ENCODE assay signal across 25 mouse cellular contexts in the genomic region with DNA sequence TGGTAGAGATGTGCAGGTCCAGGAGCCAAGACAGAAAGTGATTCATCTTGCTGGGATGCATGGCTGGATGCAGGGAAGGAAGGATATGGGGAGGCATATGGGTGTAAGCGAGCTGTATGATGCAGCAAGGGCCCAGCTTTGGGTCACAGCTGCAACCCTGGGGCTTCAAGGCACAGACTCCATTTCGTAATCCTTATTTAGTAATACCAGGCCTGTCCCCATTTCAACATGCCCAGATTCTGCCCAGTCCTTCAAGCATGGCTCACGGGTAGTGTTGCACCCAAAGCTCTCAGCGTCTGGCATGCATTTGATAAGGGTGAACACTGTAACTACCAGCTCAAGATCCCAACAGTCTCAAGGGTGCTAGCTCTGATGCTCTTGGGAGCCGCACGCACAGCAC. TPM values are rescaled to one million over a fixed set of nuclear protein-coding genes. Genes with fewer than 3 reads are reported as not detected.
DNase-seq lines count a peak whose midpoint lies in the region; ATAC-seq and TF ChIP-seq lines count a peak whose summit lies in the region.
"Had no signal": no experiment of that assay in that cellular context is flagged by ENCODE, and none has a peak within 500 bp of the region (broad histone marks: within the 10 kb centered on the region; RNA-seq: fewer than 3 reads in every experiment).

No protein-coding gene starts in this region.

- no peaks in the 10 kb centered on the region for H3K36me3 ChIP-seq in hindbrain, embryonic 14.5 days (replicated peaks; ENCODE audit: control insufficient read depth, insufficient read depth)
- H3K36me3 ChIP-seq: embryonic facial prominence, embryonic 13.5 days; G1E; heart, embryonic 15.5 days; hindbrain, embryonic 10.5 days; limb, embryonic 12.5 days; liver, embryonic 13.5 days had no signal

- TF ChIP-seq CTCF in lung, adult 2 months (IDR thresholded peaks at IDR 0.05; ENCODE audit: insufficient read depth, low read length) = no peak

- peak; percentile 89 for ATAC-seq in megakaryocyte, adult 5-6 weeks (ENCODE audit: poor library complexity, severe bottlenecking)
- ATAC-seq in hindbrain, embryonic 14.5 days (ENCODE audit: low FRiP score) = no peak
- ATAC-seq: forebrain, embryonic 13.5 days; intestine, postnatal 0 days had no signal

- H3K4me3 ChIP-seq in lung, adult 2 months (replicated peaks; ENCODE audit: extremely low read depth, low read depth, low read length) = no peak overlapping the region
- H3K4me3 ChIP-seq in hindbrain, embryonic 14.5 days (replicated peaks; ENCODE audit: low read length) = no peak overlapping the region
- H3K4me3 ChIP-seq: embryonic facial prominence, embryonic 13.5 days; erythroblast, embryonic 14.5 days; forebrain, embryonic 13.5 days; heart, embryonic 15.5 days; hindbrain, embryonic 10.5 days; limb, embryonic 12.5 days; liver, embryonic 13.5 days had no signal

- H3K9ac ChIP-seq in hindbrain, embryonic 14.5 days = no peak overlapping the region
- H3K9ac ChIP-seq: embryonic facial prominence, embryonic 13.5 days; forebrain, embryonic 13.5 days; heart, embryonic 15.5 days; limb, embryonic 12.5 days; liver, embryonic 13.5 days; lung, embryonic 14.5 days had no signal

- no peak for TF ChIP-seq POLR2A in lung, adult 2 months (IDR thresholded peaks at IDR 0.05; ENCODE audit: borderline replicate concordance, extremely low read depth, low read depth, low read length)

- peaks cover 9% of the 10 kb centered on the region; the same call in 1 of the 2 replicates for H3K27me3 ChIP-seq in hindbrain, embryonic 14.5 days (ENCODE audit: control insufficient read depth, insufficient read depth, low read length)
- H3K27me3 ChIP-seq: forebrain, embryonic 13.5 days had no signal

- H3K27ac ChIP-seq in hindbrain, embryonic 14.5 days = no peak overlapping the region
- H3K27ac ChIP-seq: embryonic facial prominence, embryonic 13.5 days; forebrain, embryonic 13.5 days; heart, embryonic 15.5 days; hindbrain, embryonic 10.5 days; limb, embryonic 12.5 days; liver, embryonic 13.5 days; macrophage had no signal

- no peaks in the 10 kb centered on the region for H3K9me3 ChIP-seq in hindbrain, embryonic 14.5 days (ENCODE audit: control insufficient read depth, low read length)
- H3K9me3 ChIP-seq: embryonic facial prominence, embryonic 13.5 days; forebrain, embryonic 13.5 days; heart, embryonic 15.5 days; hindbrain, embryonic 10.5 days; limb, embryonic 12.5 days; liver, embryonic 13.5 days had no signal

- no peak overlapping the region for H3K4me2 ChIP-seq in hindbrain, embryonic 14.5 days (replicated peaks)
- H3K4me2 ChIP-seq: embryonic facial prominence, embryonic 13.5 days; forebrain, embryonic 13.5 days; heart, embryonic 15.5 days; limb, embryonic 12.5 days; liver, embryonic 13.5 days; lung, embryonic 14.5 days had no signal

- no peaks in the 10 kb centered on the region for H3K4me1 ChIP-seq in lung, adult 2 months (ENCODE audit: control insufficient read depth, insufficient read depth, low read length)
- H3K4me1 ChIP-seq in hindbrain, embryonic 14.5 days (replicated peaks; ENCODE audit: control insufficient read depth, insufficient read depth, low read length) = no peaks in the 10 kb centered on the region
- H3K4me1 ChIP-seq: forebrain, embryonic 13.5 days; hindbrain, embryonic 10.5 days; limb, embryonic 12.5 days; liver, embryonic 13.5 days had no signal

- 78% methylated on average over 6 of the region's 6 CpGs for WGBS in lung, adult 2 months
- WGBS in hindbrain, embryonic 14.5 days = 92% methylated on average over 6 of the region's 6 CpGs

- DNase-seq in heart, adult 11 months = peak; percentile 92
- no peak for DNase-seq in heart, postnatal 4 days
- DNase-seq in lung, postnatal 36 days = peak; percentile 15
- no peak for DNase-seq in lung, adult 2 months
- DNase-seq in adrenal gland, postnatal 14 days = peak; percentile 74
- DNase-seq in layer of hippocampus, postnatal 14 days (ENCODE audit: low spot score in 2 of 2) = no peak
- DNase-seq in hindbrain, embryonic 14.5 days (ENCODE audit: low spot score) = no peak
- DNase-seq: B cell, adult 2 months; cerebellum, adult 11-12 months; gastrocnemius, postnatal 36 days; liver, embryonic 13.5 days; lung, embryonic 14.5 days; midbrain, embryonic 14.5 days; thymus, adult 18-20 months had no signal

RNA-seq across cellular contexts. Expression of a gene that starts 11.0 kb away (rescaled TPM):
- 1 to 10 TPM; 5.2 to 5.5 TPM for total RNA-seq in heart, postnatal 4 days (2021)
- 8.2 and 9.0 TPM in 2 replicates for polyA plus RNA-seq in lung, adult 2 months (2012; rRNA removed)
- total RNA-seq in adrenal gland, postnatal 14 days (2021) = 20.5 and 27.0 TPM in 2 replicates
- total RNA-seq in megakaryocyte, adult 5-6 weeks (2015) = 3.9 and 4.6 TPM in 2 replicates
- 1.8 and 2.0 TPM in 2 replicates for total RNA-seq in megakaryocyte, adult 5-6 weeks (2017)
- total RNA-seq in layer of hippocampus, postnatal 14 days (2021) = 10 to 100 TPM; 21.8 to 26.7 TPM
- polyA plus RNA-seq in hindbrain, embryonic 14.5 days (2014; fragmentation: Nextera tagmentation; extraction: Ambion mirVana) = 14.3 and 17.0 TPM in 2 replicates
- total RNA-seq: CH12.LX had no signal
- polyA plus RNA-seq: G1E had no signal

Comparison
In these comparisons a context has a peak if more than half of its experiments do, and no peak if none do; other contexts are left out.
1. DNase-seq: peak in heart, adult 11 months (single experiment), lung, postnatal 36 days (single experiment) and adrenal gland, postnatal 14 days (single experiment); none in heart, postnatal 4 days (single experiment), lung, adult 2 months (single experiment), layer of hippocampus, postnatal 14 days (0 of 2) and hindbrain, embryonic 14.5 days (single experiment).